Mouse (Mus musculus): ENCODE data around the gene Cdh23.

GRCm38 (mm10) chr10:60261530-60261929 is 434.8 kb downstream of the Cdh23 start:
- no peak for TF ChIP-seq POLR2A (IDR thresholded peaks at IDR 0.05; ENCODE audit: insufficient read length, low read depth)
- no peak for TF ChIP-seq MYOD1 (IDR thresholded peaks at IDR 0.05; ENCODE audit: control insufficient read depth in 1 of 3, insufficient read length in 2 of 3, low read depth in 2 of 3)
- no peak for TF ChIP-seq MYOG (IDR thresholded peaks at IDR 0.05; ENCODE audit: control insufficient read depth in 1 of 3, insufficient read depth in 1 of 3, insufficient read length in 2 of 3, low read depth in 2 of 3)
- TF ChIP-seq E2F4 (IDR thresholded peaks at IDR 0.05; ENCODE audit: insufficient read depth) = no peak
- TF ChIP-seq MAX (IDR thresholded peaks at IDR 0.05; ENCODE audit: low read depth) = no peak
- TF ChIP-seq CEBPB (IDR thresholded peaks at IDR 0.05; ENCODE audit: insufficient read depth, poor library complexity, severe bottlenecking) = no peak
- no peak for TF ChIP-seq SRF (IDR thresholded peaks at IDR 0.05; ENCODE audit: control insufficient read depth, insufficient read length, low read depth)
- no peak for TF ChIP-seq USF1 (IDR thresholded peaks at IDR 0.05; ENCODE audit: low read depth)
- no peak for TF ChIP-seq POLR2AphosphoS2 (IDR thresholded peaks at IDR 0.05; ENCODE audit: insufficient read length, low read depth)
- no peak for TF ChIP-seq TCF12 (IDR thresholded peaks at IDR 0.05; ENCODE audit: insufficient read depth, poor library complexity, severe bottlenecking)

Data from myocyte (in vitro differentiated cells).